8 mouse cellular contexts compared by ENCODE assay signal in genomic region chr6:58584223-58584622, GRCm38 (mm10). TPM values are rescaled to one million over a fixed set of nuclear protein-coding genes. Genes with fewer than 3 reads are reported as not detected.
DNase-seq lines count a peak whose midpoint lies in the region; ATAC-seq and TF ChIP-seq lines count a peak whose summit lies in the region.
"Not testable (repeated sequence)": the region's sequence is repeated elsewhere in the genome, so short reads cannot be mapped to it uniquely, and the experiment has no call there.

Gene Abcg2 (plus strand): TSS chr6:58584523.

- H3K4me2 ChIP-seq in hindbrain, embryonic 11.5 days (replicated peaks; ENCODE audit: low read depth, low read length); limb, embryonic 15.5 days; midbrain, embryonic 13.5 days (replicated peaks): not testable (repeated sequence)

- not testable (repeated sequence) for H3K27me3 ChIP-seq in hindbrain, embryonic 11.5 days (ENCODE audit: control insufficient read depth, insufficient read depth, low read length); limb, embryonic 15.5 days; midbrain, embryonic 13.5 days

- H3K27ac ChIP-seq in hindbrain, embryonic 11.5 days (ENCODE audit: low read depth, low read length); layer of hippocampus, adult 2 months; limb, embryonic 15.5 days; midbrain, embryonic 13.5 days: not testable (repeated sequence)

- not testable (repeated sequence) for H3K4me1 ChIP-seq in hindbrain, embryonic 11.5 days (replicated peaks; ENCODE audit: control insufficient read depth, insufficient read depth, low read length); limb, embryonic 15.5 days; midbrain, embryonic 13.5 days (replicated peaks)

- not testable (repeated sequence) for TF ChIP-seq CTCF in layer of hippocampus, adult 2 months (conservative IDR thresholded peaks at IDR 0.05)

- not testable (repeated sequence) for H3K9ac ChIP-seq in hindbrain, embryonic 11.5 days (ENCODE audit: low read depth, low read length); limb, embryonic 15.5 days; midbrain, embryonic 13.5 days (replicated peaks)

- 97% methylated on average over 3 of the region's 3 CpGs for WGBS in hindbrain, embryonic 11.5 days
- WGBS in limb, embryonic 15.5 days, result 87% methylated on average over 3 of the region's 3 CpGs
- 95% methylated on average over 3 of the region's 3 CpGs for WGBS in midbrain, embryonic 13.5 days

- H3K9me3 ChIP-seq in hindbrain, embryonic 11.5 days (ENCODE audit: control insufficient read depth, low read length); limb, embryonic 15.5 days; midbrain, embryonic 13.5 days: not testable (repeated sequence)

- H3K36me3 ChIP-seq in hindbrain, embryonic 11.5 days (ENCODE audit: control insufficient read depth, insufficient read depth, low read length); limb, embryonic 15.5 days; midbrain, embryonic 13.5 days: not testable (repeated sequence)

- not testable (repeated sequence) for ATAC-seq in erythroid progenitor cell, adult 5-6 weeks (replicated peaks; ENCODE audit: low FRiP score, poor library complexity, severe bottlenecking); granulocyte monocyte progenitor cell, adult 5-6 weeks (replicated peaks; ENCODE audit: poor library complexity, severe bottlenecking); hindbrain, embryonic 11.5 days (ENCODE audit: low FRiP score); limb, embryonic 15.5 days (ENCODE audit: insufficient number of reproducible peaks, low FRiP score, low TSS enrichment, low read depth); midbrain, embryonic 13.5 days

- not testable (repeated sequence) for H3K4me3 ChIP-seq in hindbrain, embryonic 11.5 days (ENCODE audit: low read depth, low read length); layer of hippocampus, adult 2 months; limb, embryonic 15.5 days; midbrain, embryonic 13.5 days (replicated peaks)

- DNase-seq in adrenal gland, postnatal 14 days; hindbrain, embryonic 11.5 days (ENCODE audit: low spot score); layer of hippocampus, adult 2 months (ENCODE audit: low spot score in 2 of 2); urinary bladder, adult 2 months (ENCODE audit: low spot score): not testable (repeated sequence)

RNA-seq across cellular contexts. Expression of gene Abcg2, which starts in this region (rescaled TPM):
- 49.6 and 55.5 TPM in 2 replicates for total RNA-seq in adrenal gland, postnatal 14 days (2021)
- 226 and 296 TPM in 2 replicates for total RNA-seq in erythroid progenitor cell, adult 5-6 weeks (2015; ENCODE audit: low replicate concordance)
- 601 and 799 TPM in 2 replicates for total RNA-seq in erythroid progenitor cell, adult 5-6 weeks (2017; ENCODE audit: low replicate concordance)
- total RNA-seq in granulocyte monocyte progenitor cell, adult 5-6 weeks (2014; fragmentation: Nextera tagmentation), result 11.5 and 26.9 TPM in 2 replicates
- 59.2 and 67.7 TPM in 2 replicates for total RNA-seq in granulocyte monocyte progenitor cell, adult 5-6 weeks (2017)
- polyA plus RNA-seq in hindbrain, embryonic 11.5 days (2014; fragmentation: Nextera tagmentation; extraction: Ambion mirVana), result 41.8 and 46.7 TPM in 2 replicates
- total RNA-seq in layer of hippocampus, adult 2 months (2021), result 10 to 100 TPM; 19.8 to 23.8 TPM
- polyA plus RNA-seq in limb, embryonic 15.5 days (2015; fragmentation: Nextera tagmentation; extraction: Ambion mirVana), result 49.9 and 54.0 TPM in 2 replicates
- 33.0 and 39.1 TPM in 2 replicates for polyA plus RNA-seq in midbrain, embryonic 13.5 days (2015; fragmentation: Nextera tagmentation; extraction: Ambion mirVana)
- polyA plus RNA-seq in urinary bladder, adult 2 months (2012; rRNA removed), result 32.0 and 34.1 TPM in 2 replicates
